Mouse (Mus musculus) heart, postnatal 0 days (tissue): ENCODE measurements at regions not wholly inside any gene's neighbourhood (a gene's known extent, or its start where the extent isn't known, plus 50 kb on each side); places are given as distances from the start of the nearest gene placed in this dataset.

Experiments
- CTCF ChIP-seq: IDR thresholded peaks from 2 replicates; pipeline ENCODE4 v1.5.1; 2016; ENCODE audit warnings: antibody characterized with exemption, control low read depth, low read depth
- EP300 ChIP-seq: IDR thresholded peaks from 2 replicates; pipeline ENCODE4 v1.6.1; 2016; ENCODE audit warnings: antibody characterized with exemption, low read depth

DNA sequence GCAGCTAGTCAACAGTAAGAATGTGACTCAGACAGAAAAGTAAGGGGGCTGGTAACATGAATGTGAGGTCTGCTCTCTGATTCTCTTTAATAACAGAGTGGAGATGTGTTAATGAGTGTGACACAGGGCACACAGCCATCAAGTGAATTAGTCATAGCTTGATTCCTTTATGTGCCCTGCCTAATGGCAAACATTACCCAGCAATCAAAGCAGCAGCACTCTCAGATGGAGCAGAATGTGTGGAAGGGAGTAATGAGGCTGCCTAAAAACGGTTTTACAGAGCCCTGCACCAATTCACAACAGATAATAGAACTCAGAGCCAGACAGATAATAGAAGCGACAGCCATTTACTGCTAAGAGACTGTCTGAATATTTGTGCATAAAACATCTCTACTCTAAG, 182.0 kb upstream of the Tprg start:
- TF ChIP-seq EP300 (no peak), CTCF (no peak)
